7 mouse cellular contexts compared by ENCODE assay signal in genomic region chr12:31350944-31351928, GRCm38 (mm10). TPM values are rescaled to one million over a fixed set of nuclear protein-coding genes. Genes with fewer than 3 reads are reported as not detected.
DNase-seq lines count a peak whose midpoint lies in the region; ATAC-seq lines count a peak whose summit lies in the region.

Gene Dld, minus strand, starts transcription at chr12:31351453.

- intact Hi-C loops in left cerebral cortex, postnatal 36 days (cut with DNase I), result no loop called here

- no peaks in the 10 kb centered on the region for H3K9me3 ChIP-seq in intestine, embryonic 16.5 days (ENCODE audit: control insufficient read depth, low read length)
- H3K9me3 ChIP-seq in midbrain, embryonic 11.5 days (ENCODE audit: control insufficient read depth, low read length), result no peaks in the 10 kb centered on the region

- no peaks in the 10 kb centered on the region for H3K27me3 ChIP-seq in intestine, embryonic 16.5 days (replicated peaks; ENCODE audit: control insufficient read depth, insufficient read depth, low read length)
- no peaks in the 10 kb centered on the region for H3K27me3 ChIP-seq in midbrain, embryonic 11.5 days (ENCODE audit: control insufficient read depth, insufficient read depth, low read length)

- H3K4me2 ChIP-seq in intestine, embryonic 16.5 days (ENCODE audit: low read depth, low read length), result peak within 1 kb of the TSS; percentile 87
- peak within 1 kb of the TSS; percentile 85 for H3K4me2 ChIP-seq in midbrain, embryonic 11.5 days

- H3K9ac ChIP-seq in intestine, embryonic 16.5 days (ENCODE audit: low read depth, low read length), result peak within 1 kb of the TSS; percentile 94
- peak within 1 kb of the TSS; percentile 96 for H3K9ac ChIP-seq in midbrain, embryonic 11.5 days (ENCODE audit: low read length)

- peak within 1 kb of the TSS; percentile 83 for H3K27ac ChIP-seq in intestine, embryonic 16.5 days (ENCODE audit: low read length)
- H3K27ac ChIP-seq in midbrain, embryonic 11.5 days (ENCODE audit: low read depth, low read length), result no peak within 1 kb of the TSS

- 5% methylated on average over 66 of the region's 66 CpGs for WGBS in intestine, embryonic 16.5 days
- 6% methylated on average over 64 of the region's 66 CpGs for WGBS in midbrain, embryonic 11.5 days

- peaks cover 9% of the 10 kb centered on the region for H3K36me3 ChIP-seq in intestine, embryonic 16.5 days (ENCODE audit: control insufficient read depth, insufficient read depth, low read length)
- peaks cover 4% of the 10 kb centered on the region; the same call in 1 of the 2 replicates for H3K36me3 ChIP-seq in midbrain, embryonic 11.5 days (ENCODE audit: control insufficient read depth, insufficient read depth, low read length)

- H3K4me1 ChIP-seq in intestine, embryonic 16.5 days (ENCODE audit: control insufficient read depth, insufficient read depth, low read length), result peaks cover 8% of the 10 kb centered on the region
- peaks cover 5% of the 10 kb centered on the region for H3K4me1 ChIP-seq in midbrain, embryonic 11.5 days (ENCODE audit: control insufficient read depth, insufficient read depth, low read length)

- peak; percentile 99 for ATAC-seq in intestine, embryonic 16.5 days
- ATAC-seq in midbrain, embryonic 11.5 days (ENCODE audit: low FRiP score), result peak; percentile 100

- peak within 1 kb of the TSS; percentile 97 for H3K4me3 ChIP-seq in intestine, embryonic 16.5 days (ENCODE audit: low read length)
- peak within 1 kb of the TSS; percentile 97 for H3K4me3 ChIP-seq in midbrain, embryonic 11.5 days (ENCODE audit: low read depth, low read length)

- DNase-seq in adrenal gland, adult 8-10 months, result peak; percentile 97
- peak; percentile 91 for DNase-seq in embryo, embryonic 9.5 days (ENCODE audit: extremely low spot score)
- DNase-seq in gastrocnemius, postnatal 4 days (ENCODE audit: low spot score in 2 of 2), result peak; percentile 92 to 96
- peak; percentile 95 to 97 for DNase-seq in left cerebral cortex, postnatal 36 days (ENCODE audit: low spot score in 2 of 2)
- DNase-seq in midbrain, embryonic 11.5 days (ENCODE audit: low spot score, missing footprints), result peak; percentile 99
- peak; percentile 96 for DNase-seq in skeletal muscle tissue, adult 2 months (ENCODE audit: low read depth, low spot score)

RNA-seq across cellular contexts. Expression of gene Dld, which starts in this region (rescaled TPM):
- 100 to 1,000 TPM; 191 to 267 (median 232) TPM for total RNA-seq in adrenal gland, adult 8-10 months (2022)
- total RNA-seq in gastrocnemius, postnatal 4 days (2021), result 100 to 1,000 TPM; 153 to 181 TPM
- polyA plus RNA-seq in intestine, embryonic 16.5 days (2015; fragmentation: Nextera tagmentation; extraction: Ambion mirVana), result 156 and 164 TPM in 2 replicates
- 100 to 1,000 TPM; 107 to 108 TPM for total RNA-seq in left cerebral cortex, postnatal 36 days (2021)
- 159 and 186 TPM in 2 replicates for polyA plus RNA-seq in midbrain, embryonic 11.5 days (2014; fragmentation: Nextera tagmentation; extraction: Ambion mirVana)
